Mouse (Mus musculus) C2C12 (cell line): ENCODE results near the gene Cerk.

Experiments
- CTCF ChIP-seq: IDR thresholded peaks from one replicate; pipeline ENCODE4 v1.5.1; 2011; ENCODE audit not compliant: control insufficient read depth, insufficient read depth, insufficient read length
- MAX ChIP-seq: IDR thresholded peaks from one replicate; pipeline ENCODE4 v1.6.1; 2011; ENCODE audit warnings: mild to moderate bottlenecking, control low read depth
- USF1 ChIP-seq: IDR thresholded peaks from one replicate; pipeline ENCODE4 v1.6.1; 2011; ENCODE audit warnings: low read depth, mild to moderate bottlenecking, control low read depth, moderate library complexity

GRCm38 (mm10) chr15:86104401-86105344 is 81.3 kb downstream of the Cerk start:
- TF ChIP-seq CTCF = no peak
- TF ChIP-seq MAX = no peak
- TF ChIP-seq USF1 = no peak
